Mouse (Mus musculus) gastrocnemius, postnatal 36 days (tissue): ENCODE data around the gene Mtmr3. TPM values are rescaled to one million over a fixed set of nuclear protein-coding genes. Genes with fewer than 3 reads are reported as not detected.
"Not testable (repeated sequence)": the region's sequence is repeated elsewhere in the genome, so short reads cannot be mapped to it uniquely, and the experiment has no call there.

Experiments
- DNase-seq, 2 experiments: peaks; one replicate each; pipeline ENCODE4 v3.0.0; 2022
- intact Hi-C: fragments of 180-260 bp; cut with DNase I; formaldehyde crosslinking; loops from one replicate; pipeline ENCODE4 v1.15.1; 2025
- total RNA-seq, 2 experiments: library from RNA; stranded (reverse); gene quantifications; 2 replicates each; pipeline ENCODE4 v1.2.3; 2021

The Mtmr3 gene
- total RNA-seq, 2 experiments from 2014 or later = 42.5 to 43.2 TPM

- intact Hi-C loops = loop anchor here (5.0 kb wide), 1 partner anchor 34 kb away; the partner anchor contains the start of gene Ascc2
These were observed 8.2 kb upstream of the Mtmr3 start for GRCm38 (mm10) chr11:4602691-4603441.

GRCm38 (mm10) chr11:4601890-4602289 is 7.2 kb upstream of the Mtmr3 start:
- intact Hi-C loops = loop anchor here (5.0 kb wide), 1 partner anchor 35 kb away; the partner anchor contains the start of gene Ascc2
- no peak for DNase-seq

More at GRCm38 (mm10) chr11:4602691-4603441, 8.2 kb upstream of the Mtmr3 start:
- DNase-seq = peak; percentile 6 to 54

- intact Hi-C loops = loop anchor here (5.0 kb wide), 1 partner anchor 37 kb away; the partner anchor contains the start of gene Ascc2
- no peak for DNase-seq
These were observed 5.3 kb upstream of the Mtmr3 start for GRCm38 (mm10) chr11:4599916-4600315.

- intact Hi-C loops = no loop called here
- no peak for DNase-seq
These were observed 3.7 kb upstream of the Mtmr3 start for GRCm38 (mm10) chr11:4598411-4598810.

- no peak for DNase-seq
- intact Hi-C loops = no loop called here
These were observed 635 bp downstream of the Mtmr3 start for GRCm38 (mm10) chr11:4593849-4594607.

- no peak for DNase-seq
- intact Hi-C loops = no loop called here
These were observed 1.2 kb downstream of the Mtmr3 start for GRCm38 (mm10) chr11:4593491-4593848.

- intact Hi-C loops = no loop called here
- no peak for DNase-seq
These were observed 2.9 kb downstream of the Mtmr3 start for GRCm38 (mm10) chr11:4591811-4592210.

- peak in 1 of 2 experiments; percentile 69 for DNase-seq
These were observed 16.0 kb downstream of the Mtmr3 start for GRCm38 (mm10) chr11:4578682-4579081.

GRCm38 (mm10) chr11:4577079-4577478 is 17.6 kb downstream of the Mtmr3 start:
- intact Hi-C loops = no loop called here
- no peak for DNase-seq

More at GRCm38 (mm10) chr11:4578682-4579081, 16.0 kb downstream of the Mtmr3 start:
- intact Hi-C loops = no loop called here

GRCm38 (mm10) chr11:4576090-4576732 is 18.5 kb downstream of the Mtmr3 start:
- intact Hi-C loops, DNase-seq: not testable (repeated sequence)

- no peak for DNase-seq
- intact Hi-C loops = no loop called here
These were observed 23.2 kb downstream of the Mtmr3 start for GRCm38 (mm10) chr11:4571491-4571901.

- intact Hi-C loops = no loop called here
- no peak for DNase-seq
These were observed 28.3 kb downstream of the Mtmr3 start for GRCm38 (mm10) chr11:4566333-4566732.

- DNase-seq = no peak
- intact Hi-C loops = no loop called here
These were observed 29.1 kb downstream of the Mtmr3 start for GRCm38 (mm10) chr11:4565545-4565944.

- intact Hi-C loops = no loop called here
- no peak for DNase-seq
These were observed 41.2 kb downstream of the Mtmr3 start for GRCm38 (mm10) chr11:4553274-4554063.

GRCm38 (mm10) chr11:4547569-4547968 is 47.1 kb downstream of the Mtmr3 start:
- DNase-seq = no peak
- intact Hi-C loops = no loop called here

GRCm38 (mm10) chr11:4545976-4546375 is 48.7 kb downstream of the Mtmr3 start:
- intact Hi-C loops = no loop called here
- DNase-seq = no peak

GRCm38 (mm10) chr11:4545401-4545800 is 49.3 kb downstream of the Mtmr3 start:
- no peak for DNase-seq
- intact Hi-C loops = no loop called here

- DNase-seq, intact Hi-C loops: not testable (repeated sequence)
These were observed 50.1 kb downstream of the Mtmr3 start for GRCm38 (mm10) chr11:4544627-4544921.

- intact Hi-C loops = no loop called here
- DNase-seq = no peak
These were observed 50.7 kb downstream of the Mtmr3 start for GRCm38 (mm10) chr11:4543746-4544626.
